Mouse (Mus musculus): Measurements from ENCODE around the gene Trit1.
"Not testable (repeated sequence)": the region's sequence is repeated elsewhere in the genome, so short reads cannot be mapped to it uniquely, and the experiment has no call there.

The Trit1 gene

DNA sequence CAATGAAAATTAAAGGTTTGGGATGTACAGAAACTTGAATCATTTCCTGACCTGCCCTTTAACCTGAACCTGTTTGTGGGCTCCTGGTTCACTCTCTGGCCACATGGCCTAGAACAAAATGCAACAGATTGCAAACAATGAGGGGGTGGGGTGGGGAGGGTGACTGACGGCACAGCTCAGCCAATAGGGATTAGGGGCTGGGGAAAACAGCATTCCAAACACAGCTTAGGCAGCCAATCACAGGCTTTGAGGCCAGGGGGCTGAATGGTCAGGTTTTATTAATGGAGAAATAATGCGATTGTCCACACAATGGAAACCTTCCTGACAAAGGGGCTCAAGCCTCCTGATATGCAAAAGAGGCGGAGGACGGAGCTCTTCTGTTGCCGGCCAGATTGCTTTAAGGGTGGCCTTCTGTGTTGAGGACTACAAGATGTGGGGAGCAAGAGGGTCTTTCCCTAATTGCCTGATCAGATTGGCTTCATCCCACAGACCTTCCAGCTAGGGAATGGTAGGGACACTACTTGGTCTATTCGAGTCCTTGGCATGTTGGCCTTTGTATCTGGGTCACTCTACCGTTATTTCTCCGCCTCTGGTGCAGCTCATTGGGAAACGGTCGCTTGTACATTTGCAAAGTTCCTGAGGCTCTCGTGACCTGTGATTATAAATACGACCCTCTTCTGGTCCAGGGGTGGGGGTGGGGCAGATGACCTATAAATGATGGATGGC is 17.7 kb upstream of the Trit1 start:
- no peak for DNase-seq (ENCODE audit: low spot score in 2 of 2)

DNA sequence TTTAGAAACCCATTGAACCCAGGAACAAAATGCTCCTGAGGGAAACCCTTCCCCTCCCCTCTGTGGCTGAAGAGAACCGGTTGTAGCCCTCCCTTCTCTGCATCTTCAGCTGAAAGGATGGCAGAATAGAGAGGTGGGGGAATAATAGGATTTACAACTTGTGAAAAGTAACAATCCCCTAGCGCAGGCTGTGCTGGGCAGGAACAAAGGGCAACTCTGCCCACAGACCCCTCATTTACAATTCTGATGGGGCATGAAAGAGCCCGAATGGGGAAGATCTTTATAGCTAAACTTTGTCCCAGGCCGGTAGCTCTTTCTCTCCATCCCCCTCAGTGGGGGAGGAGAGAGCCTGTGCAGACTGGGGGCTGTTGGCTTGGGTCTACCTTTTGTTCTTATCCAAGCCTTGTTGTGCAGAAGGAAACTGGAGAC is 17.1 kb upstream of the Trit1 start:
- DNase-seq (ENCODE audit: low spot score in 2 of 2), result no peak

DNA sequence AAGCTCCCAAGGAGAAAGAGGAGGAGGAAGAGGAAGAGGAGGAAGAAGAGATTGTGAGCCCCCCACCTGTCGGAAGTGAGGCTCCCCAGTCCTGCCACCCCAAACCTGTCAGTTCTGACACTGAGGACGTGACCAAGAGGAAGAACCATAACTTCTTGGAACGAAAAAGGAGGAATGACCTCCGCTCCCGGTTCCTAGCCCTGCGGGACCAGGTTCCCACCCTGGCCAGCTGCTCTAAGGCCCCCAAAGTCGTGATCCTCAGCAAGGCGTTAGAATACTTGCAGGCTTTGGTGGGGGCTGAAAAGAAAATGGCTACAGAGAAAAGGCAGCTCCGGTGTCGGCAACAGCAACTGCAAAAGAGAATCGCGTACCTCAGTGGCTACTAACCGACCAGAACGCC is 16.3 kb upstream of the Trit1 start:
- no peak for DNase-seq (ENCODE audit: low spot score in 2 of 2)

DNA sequence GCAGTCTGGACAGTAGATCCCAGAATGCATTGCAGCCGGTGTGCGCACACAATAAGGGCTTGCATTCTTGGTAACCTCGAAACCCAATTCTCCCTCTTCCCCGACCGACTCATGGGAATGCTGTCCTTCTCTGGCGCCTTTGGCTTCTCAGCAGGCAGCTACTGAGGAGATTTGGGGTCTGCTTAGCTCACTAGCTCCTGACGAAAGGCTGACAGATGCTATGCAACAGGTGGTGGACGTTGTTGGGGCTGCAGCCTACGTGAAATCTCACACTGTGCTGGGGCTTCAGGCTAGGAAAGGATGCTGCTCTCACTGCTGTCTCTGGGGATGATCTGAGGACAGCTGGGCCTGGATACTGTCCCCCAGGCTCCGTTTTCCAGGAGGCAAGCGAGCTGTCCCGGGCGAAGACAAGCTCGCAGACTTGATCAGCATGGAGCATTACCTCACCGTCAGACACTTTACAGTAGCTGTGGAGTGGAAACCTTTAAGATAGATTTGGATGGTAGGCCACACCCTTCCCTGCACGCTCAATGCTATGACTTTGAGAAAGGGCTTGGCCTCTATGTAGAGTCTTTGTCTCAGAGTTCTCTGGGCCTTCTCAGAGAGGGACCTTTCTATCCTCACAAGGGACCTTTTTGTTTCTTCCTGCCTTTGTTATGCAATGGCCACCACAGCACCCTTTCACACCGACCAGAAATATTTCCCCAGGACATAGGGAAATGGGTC is 15.6 kb upstream of the Trit1 start:
- DNase-seq (ENCODE audit: low spot score in 2 of 2), result no peak

DNA sequence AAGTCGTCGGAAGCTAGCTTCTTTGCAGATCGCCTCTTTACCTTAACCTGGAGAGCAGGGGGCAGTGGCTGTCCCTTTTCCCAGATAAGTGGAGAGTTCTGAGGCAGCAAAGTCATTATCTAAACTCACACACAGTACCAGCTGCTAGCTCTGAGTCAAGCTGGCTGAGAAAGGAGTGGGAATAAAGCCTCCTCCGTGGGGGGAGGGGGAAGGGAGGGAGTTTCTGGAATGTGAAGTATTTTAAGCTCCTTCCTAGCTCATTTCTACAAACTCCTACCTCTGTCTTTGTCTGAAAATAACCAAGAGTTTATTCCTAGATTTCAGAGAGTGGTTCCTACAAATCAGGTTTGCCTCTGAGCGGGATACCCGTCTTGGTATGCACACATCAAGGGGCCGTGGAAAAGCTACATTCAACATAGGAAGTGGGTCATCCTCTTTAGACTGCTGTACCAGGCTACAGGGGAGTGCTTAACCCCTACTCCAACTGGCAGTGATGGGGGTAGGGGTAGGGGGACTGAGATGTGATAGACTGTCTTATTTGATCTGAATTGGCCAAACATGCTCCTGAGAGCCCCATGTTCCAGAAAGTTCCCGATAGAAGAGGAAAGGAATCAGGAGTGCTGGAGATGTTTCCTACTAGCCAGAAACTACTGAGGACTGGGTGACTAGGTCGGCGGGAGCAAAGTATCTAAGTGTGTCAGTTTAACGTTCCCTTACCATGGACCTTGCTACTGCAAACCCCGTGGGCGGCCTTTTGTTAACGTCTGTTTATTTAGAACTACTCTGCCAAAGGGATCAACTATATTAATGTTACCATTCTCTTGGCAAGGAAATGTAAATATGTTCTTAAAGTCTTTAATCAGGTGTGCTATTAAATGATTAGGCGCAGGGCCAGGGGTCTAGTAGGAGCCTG is 11.1 kb upstream of the Trit1 start:
- peak; percentile 80 to 90 for DNase-seq (ENCODE audit: low spot score in 2 of 2)

DNA sequence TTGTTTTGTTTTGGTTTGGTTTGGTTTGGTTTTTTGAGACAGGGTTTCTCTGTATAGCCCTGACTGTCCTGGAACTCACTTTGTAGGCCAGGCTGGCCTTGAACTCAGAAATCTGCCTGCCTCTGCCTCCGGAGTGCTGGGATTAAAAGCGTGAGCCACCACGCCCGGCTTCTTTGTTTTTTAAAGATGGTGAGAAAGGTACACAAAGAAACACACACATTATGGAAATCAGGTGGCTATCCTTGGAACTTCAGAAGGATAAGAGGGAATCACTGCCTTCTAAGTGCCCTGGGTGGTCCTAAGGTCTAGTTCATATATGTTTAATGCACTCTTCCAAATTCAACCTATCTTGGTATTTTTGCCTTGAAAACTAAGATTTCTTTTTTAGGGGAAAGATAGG is 3.9 kb upstream of the Trit1 start:
- not testable (repeated sequence) for DNase-seq (ENCODE audit: low spot score in 2 of 2)

DNA sequence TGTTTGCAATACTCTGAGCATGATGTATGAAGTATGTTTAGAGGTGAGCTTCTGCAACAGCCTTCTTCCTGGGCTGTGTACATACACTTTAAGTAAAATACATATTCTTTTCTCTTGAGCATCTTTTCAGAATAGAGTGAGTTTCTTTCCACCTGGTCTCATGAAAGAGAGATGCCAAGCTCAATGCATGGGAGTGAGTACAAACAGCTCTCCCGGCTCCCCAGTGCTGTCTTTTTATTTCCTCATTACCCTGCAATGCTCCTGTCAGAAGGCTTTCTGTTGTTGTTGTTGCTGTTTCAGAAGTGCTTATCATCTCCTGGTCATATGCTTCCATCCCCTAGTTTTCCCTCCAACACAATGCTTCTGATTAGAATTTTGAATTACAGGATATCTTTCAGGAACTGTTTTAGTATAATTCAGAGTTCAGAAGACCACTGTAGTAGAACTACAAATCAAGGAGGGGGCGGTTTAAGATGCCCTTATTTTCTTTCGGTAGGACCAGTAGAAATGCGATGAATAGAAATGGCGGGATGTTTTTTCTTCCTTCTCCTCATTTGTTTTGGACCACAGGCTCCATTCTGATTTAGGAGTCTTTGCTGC is 3.0 kb upstream of the Trit1 start:
- no peak for DNase-seq (ENCODE audit: low spot score in 2 of 2)

DNA sequence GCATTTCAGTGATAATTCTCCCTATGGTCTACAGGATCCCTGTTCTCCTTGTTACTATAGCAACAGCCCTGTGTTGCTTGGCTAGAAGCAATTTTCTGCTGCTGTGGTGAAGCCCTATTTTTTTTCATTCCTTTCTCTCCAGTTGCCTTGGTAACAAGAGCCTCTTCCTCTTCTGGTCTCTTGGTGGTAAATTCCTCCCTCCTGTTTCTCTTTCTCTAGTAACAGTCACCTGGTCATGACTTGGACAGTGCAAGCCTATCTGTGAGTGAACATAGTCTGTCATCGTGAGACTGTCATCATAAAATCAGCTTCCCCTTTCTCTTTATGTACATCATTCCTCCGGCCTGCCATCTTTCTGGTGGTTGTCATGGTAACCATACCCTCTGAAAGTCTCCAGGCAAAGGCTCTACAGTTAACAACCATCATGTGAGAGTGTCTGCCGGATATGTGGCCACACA is 2.4 kb upstream of the Trit1 start:
- peak in 1 of 2 experiments; percentile 75 for DNase-seq (ENCODE audit: low spot score in 2 of 2)

DNA sequence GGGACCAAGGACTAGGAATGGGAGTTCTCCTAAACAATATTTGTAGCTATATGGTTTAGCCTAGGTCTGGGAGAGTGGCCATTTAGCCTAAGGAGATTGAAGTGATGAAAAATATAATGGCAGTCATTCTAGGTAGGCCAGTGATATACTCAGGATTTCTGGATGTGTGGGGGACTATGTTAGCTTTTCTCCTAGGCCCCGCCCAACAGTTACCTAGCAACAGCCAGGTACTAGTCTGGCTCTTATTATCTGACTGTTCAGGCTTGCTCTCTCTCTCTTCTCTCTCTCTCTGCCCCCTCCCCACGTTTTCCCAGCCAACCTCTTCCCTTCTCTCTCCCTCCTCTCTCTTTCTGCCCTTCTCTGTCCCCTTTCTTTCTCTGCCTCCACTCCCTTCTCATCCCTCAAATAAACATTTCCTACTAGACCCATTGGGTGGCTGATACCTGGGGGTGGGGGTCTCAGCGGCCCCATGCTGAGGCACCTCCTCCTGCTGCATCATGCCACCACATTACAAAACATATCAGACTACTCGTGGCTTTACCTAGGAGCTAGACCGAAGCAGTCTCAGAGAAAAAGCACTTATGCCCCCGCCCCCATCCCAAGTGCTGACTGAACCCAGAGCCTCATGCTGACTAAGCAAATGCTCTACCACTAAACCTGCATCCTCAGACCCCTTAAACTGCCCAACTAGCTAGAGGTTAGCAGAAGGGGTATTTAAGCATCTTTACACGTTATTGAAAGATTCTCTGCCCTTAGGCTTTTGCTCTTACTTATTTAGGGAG is 1.7 kb upstream of the Trit1 start:
- DNase-seq (ENCODE audit: low spot score in 2 of 2), result no peak

DNA sequence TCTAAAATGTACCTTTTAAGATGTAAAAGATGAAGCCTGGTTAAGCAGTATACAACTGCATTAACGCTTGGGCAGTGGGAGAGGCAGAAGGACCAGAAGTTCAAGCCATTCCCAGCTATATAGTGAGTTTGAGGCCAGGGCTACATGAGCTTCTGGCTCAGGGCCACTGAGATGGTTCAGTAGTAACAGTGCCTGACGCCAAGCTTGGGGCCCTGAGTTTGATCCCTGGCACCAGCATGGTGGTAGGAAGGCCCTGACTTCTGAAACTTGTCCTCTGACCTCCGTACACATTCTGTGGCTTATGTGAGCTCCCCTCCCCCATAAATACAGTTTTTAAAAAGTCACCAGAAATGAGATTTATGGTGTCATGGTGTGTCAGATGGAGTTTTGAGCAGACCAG is 5.2 kb downstream of the Trit1 start:
- no peak for DNase-seq (ENCODE audit: low spot score in 2 of 2)

DNA sequence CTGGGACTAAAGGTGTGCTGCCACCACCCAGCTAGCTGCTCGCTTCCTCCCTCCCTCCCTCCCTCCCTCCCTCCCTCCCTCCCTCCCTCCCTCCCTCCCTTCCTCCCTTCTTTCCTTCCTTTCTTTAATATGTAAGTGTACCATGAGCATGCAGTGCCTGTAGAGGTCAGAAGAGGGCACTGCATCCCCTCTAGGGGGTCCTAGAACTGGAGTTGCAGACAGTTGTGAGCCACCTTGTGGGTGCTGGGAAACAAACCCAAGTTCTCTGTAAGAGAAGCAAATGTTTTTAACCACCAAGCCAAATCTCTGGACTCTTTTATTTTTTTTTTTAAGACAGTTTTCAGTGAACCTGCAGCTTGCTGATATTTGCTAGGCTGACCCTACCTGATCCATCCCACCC is 6.5 kb downstream of the Trit1 start:
- DNase-seq (ENCODE audit: low spot score in 2 of 2), result no peak

DNA sequence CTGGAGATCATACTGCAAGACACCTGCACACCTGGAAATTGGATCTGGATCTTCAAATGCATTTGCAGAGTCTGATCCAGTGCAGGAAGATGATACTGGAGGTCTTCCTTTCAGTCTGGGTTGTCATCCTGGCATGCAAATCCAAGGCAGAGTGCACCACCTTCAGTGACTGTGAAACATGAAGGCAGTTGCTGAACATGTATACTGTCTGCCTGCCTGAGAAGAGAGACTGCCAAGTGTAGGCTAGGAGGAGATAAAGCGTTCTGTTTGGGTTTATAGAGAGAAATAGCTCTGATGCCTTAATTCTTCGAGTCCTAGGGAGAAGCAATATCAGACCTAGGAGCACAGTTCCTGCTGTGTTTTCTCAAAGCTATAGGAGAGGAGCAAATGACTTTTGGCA is 9.0 kb downstream of the Trit1 start:
- DNase-seq (ENCODE audit: low spot score in 2 of 2), result no peak

DNA sequence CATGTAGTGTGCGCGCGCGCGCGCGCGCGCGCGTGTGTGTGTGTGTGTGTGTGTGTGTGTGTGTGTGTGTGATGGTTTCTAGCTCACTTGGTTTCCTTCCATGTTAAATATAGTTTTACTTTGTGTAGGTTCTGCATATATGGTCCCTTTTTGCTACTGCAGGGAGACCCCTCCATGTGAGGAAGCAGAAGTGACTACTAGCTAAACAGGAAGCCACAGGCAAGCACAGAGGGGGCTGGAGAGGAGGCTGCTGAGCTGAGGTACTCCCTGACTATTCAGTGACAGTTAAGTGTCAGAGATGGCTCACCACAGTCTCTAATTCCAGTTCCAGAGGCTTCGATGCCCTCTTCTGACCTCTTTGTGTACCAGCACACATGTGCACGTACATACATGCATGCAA is 9.8 kb downstream of the Trit1 start:
- DNase-seq (ENCODE audit: low spot score in 2 of 2), result no peak

DNA sequence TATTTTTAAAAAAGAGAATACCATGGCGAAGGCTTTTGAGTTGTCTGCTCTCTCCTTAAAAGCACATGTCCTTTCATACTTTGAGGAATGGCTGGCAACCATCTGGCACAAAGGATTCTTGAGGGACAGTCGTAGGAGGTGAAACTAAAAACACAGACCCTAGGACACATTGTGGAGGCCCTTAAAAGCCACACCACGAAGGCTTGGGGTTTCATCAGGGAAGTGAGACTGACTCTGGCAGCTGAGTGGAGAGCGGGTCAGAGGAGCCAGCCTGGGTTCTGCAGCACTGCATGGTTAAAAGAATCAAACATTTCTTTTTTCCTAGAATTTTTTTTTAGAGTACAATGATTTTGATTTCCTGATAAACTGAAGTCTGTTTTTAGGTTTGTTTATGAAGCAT is 10.2 kb downstream of the Trit1 start:
- no peak for DNase-seq (ENCODE audit: low spot score in 2 of 2)

DNA sequence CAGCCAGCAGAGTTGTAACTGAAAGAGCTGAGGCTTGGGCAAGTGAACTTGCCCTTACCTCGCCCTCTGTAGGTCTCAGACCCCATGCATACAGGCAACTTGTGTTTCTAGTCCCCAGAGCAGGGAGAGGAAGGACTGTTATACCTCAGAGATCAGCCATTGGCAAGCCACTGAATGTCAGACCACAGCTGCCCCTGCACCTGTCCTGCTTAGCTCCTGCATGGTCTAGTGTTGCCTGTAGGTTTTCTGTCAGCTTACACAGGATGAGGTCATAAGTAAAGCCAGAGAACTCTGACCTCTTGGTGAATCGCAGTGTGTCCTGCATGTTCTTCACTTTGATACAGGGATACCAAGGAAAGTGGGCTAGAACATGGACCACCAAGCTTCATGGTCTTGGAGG is 18.4 kb downstream of the Trit1 start:
- no peak for DNase-seq (ENCODE audit: low spot score in 2 of 2)

DNA sequence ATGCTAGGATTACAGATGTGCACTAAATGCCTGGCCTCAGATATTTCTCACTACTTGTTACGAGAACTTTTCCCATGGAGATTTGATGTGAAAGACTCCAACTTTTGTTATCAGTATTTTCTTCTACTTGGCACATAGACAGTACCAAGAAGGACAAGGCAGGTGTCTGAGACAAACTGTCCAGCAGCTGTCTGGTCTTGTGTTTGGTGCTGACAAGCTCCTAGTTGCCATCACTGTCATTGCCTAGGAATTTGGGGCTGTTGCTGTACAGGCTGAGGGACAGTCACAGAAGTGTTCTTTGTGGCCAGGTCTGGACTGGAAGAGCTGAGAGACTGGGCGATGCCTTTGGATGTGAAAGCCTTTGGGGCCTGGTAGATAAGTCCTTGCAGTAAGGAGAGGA is 19.2 kb downstream of the Trit1 start:
- DNase-seq (ENCODE audit: low spot score in 2 of 2), result no peak

DNA sequence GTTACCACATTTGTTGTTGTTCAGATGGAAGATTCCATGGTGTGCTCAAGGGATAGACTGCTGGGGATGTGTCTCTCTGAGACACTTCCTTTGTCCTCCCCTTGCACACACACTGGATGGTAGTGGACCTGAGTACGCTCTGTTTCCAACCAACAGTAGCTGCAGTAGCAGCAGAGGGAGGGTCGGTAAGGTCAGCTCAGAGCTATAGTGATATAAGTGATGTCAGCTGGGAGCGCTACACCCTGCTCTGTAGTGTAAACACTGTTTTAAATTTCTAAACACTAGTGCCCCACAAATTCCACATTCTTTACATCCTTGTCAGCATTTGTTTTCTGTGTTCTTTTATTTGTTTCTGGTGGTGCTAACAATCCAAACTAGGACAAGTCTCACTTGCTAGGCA is 20.3 kb downstream of the Trit1 start:
- no peak for DNase-seq (ENCODE audit: low spot score in 2 of 2)

DNA sequence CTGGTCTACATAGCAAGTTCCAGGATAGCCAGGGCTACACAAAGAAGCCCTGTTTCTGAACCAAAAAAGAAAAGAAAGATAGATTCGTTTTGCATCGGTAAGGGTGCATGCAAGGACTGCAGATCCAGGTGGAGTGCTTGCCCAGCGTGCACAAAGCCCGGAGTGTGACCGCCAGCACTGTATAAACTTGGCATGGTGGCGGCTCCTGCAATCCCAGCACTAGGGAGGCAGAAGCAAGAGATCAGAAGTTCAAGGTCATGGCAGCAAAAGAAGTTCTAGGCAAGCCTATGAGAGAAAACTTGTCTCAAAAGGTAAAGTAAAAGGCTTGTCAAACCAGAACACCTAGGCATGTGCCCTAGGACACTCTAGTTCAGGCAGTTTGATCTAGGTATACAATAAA is 24.7 kb downstream of the Trit1 start:
- no peak for DNase-seq (ENCODE audit: low spot score in 2 of 2)

DNA sequence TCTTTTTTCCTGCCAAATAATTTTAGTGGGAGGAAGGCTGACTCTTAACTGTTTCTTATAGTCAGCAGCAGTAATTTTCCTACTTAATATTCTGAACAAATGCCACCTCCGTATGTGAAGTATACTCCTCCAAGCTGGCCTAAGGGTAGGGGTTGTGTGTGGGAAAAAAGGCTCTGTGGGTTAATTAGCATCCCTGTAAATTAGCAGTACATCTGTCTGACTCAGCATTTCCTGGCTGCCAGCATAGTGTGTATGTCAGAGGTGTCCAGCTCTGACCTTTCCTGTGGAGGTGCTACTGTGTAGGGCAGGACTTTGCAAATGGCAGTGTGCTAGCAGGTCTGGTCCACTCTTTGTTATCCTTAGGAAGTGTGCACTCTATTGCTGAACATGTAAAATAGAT is 27.5 kb downstream of the Trit1 start:
- no peak for DNase-seq (ENCODE audit: low spot score in 2 of 2)

DNA sequence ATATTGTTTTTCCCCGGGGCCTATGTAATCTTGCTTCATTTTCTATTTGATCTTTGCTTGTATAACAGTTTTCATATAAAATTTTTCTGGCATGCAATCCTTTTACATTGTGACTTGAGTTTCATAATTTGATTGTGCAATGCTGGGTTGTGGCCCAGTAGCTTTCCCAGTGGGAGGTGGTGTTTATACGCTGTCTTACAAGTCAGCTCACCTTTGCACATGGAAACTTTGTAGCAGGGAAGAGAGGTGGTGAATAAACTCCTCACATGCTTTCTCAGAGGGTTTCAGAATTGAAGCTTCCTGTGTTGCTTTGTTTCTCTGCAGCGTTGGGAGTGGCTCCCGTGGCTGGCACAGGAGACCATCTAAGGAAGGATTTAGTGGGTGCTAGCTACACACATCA is 28.4 kb downstream of the Trit1 start:
- no peak for DNase-seq (ENCODE audit: low spot score in 2 of 2)

DNA sequence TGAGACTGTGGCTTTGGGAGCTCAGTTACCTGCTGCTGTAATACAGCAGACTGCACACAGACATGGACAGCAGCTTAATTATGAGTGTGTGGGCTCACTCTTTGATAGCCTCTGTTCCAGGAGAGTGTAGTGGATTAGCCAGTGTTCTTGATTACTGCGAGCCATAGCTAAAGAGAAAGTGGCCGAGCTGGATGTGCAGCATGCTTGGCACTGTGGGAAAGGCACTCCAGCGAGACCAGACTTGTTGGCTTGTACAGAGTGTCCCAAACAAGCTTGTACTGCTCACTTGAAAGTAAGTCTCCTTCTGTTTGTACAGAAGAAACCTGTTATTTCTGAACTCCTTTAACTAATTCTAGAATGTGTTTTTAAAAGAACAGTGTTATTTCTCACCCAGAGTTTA is 29.9 kb downstream of the Trit1 start:
- no peak for DNase-seq (ENCODE audit: low spot score in 2 of 2)

All from right cerebral cortex, postnatal 36 days (tissue).